Mouse (Mus musculus): ENCODE data around the gene Ociad2. TPM values are rescaled to one million over a fixed set of nuclear protein-coding genes. Genes with fewer than 3 reads are reported as not detected.
"Not testable (repeated sequence)": the region's sequence is repeated elsewhere in the genome, so short reads cannot be mapped to it uniquely, and the experiment has no call there.

Gene Ociad2
- polyA plus RNA-seq, 1 experiment from 2014 or later: 42.4 TPM

GRCm38 (mm10) chr5:73322684-73323083 is 18.1 kb downstream of the Ociad2 start:
- H3K9ac ChIP-seq; H3K4me2 ChIP-seq; H3K9me3 ChIP-seq; H3K27ac ChIP-seq; H3K4me3 ChIP-seq; H3K4me1 ChIP-seq; H3K27me3 ChIP-seq; H3K36me3 ChIP-seq; ATAC-seq (ENCODE audit: borderline replicate concordance, extremely low read depth, low FRiP score, low TSS enrichment): not testable (repeated sequence)
- 81% methylated on average over 1 of the region's 1 CpGs for WGBS

GRCm38 (mm10) chr5:73319306-73319705 is 21.5 kb downstream of the Ociad2 start:
- ATAC-seq (ENCODE audit: borderline replicate concordance, extremely low read depth, low FRiP score, low TSS enrichment): no peak
- Histone ChIP-seq H3K9ac (no peak overlapping the region), H3K36me3 (peaks cover 30% of the 10 kb centered on the region), H3K4me3 (no peak overlapping the region), H3K27me3 (no peaks in the 10 kb centered on the region), H3K4me1 (no peaks in the 10 kb centered on the region), H3K27ac (no peak overlapping the region), H3K4me2 (no peak overlapping the region), H3K9me3 (no peaks in the 10 kb centered on the region)
- WGBS: 88% methylated on average over 5 of the region's 5 CpGs

GRCm38 (mm10) chr5:73314654-73315053 is 26.2 kb downstream of the Ociad2 start:
- Histone ChIP-seq H3K4me2 (no peak overlapping the region), H3K27me3 (no peaks in the 10 kb centered on the region), H3K27ac (no peak overlapping the region), H3K4me3 (no peak overlapping the region), H3K36me3 (peaks cover 66% of the 10 kb centered on the region), H3K9me3 (no peaks in the 10 kb centered on the region), H3K9ac (no peak overlapping the region), H3K4me1 (no peaks in the 10 kb centered on the region)
- WGBS: 91% methylated on average over 2 of the region's 2 CpGs
- no peak for ATAC-seq (ENCODE audit: borderline replicate concordance, extremely low read depth, low FRiP score, low TSS enrichment)

GRCm38 (mm10) chr5:73313591-73313990 is 27.2 kb downstream of the Ociad2 start:
- peaks cover 74% of the 10 kb centered on the region for H3K36me3 ChIP-seq

GRCm38 (mm10) chr5:73311458-73311857 is 29.4 kb downstream of the Ociad2 start:
- Histone ChIP-seq H3K27me3 (no peaks in the 10 kb centered on the region), H3K9me3 (no peaks in the 10 kb centered on the region), H3K36me3 (peaks cover 85% of the 10 kb centered on the region), H3K27ac (no peak overlapping the region), H3K4me2 (no peak overlapping the region), H3K4me3 (no peak overlapping the region), H3K9ac (no peak overlapping the region), H3K4me1 (no peaks in the 10 kb centered on the region)
- ATAC-seq (ENCODE audit: borderline replicate concordance, extremely low read depth, low FRiP score, low TSS enrichment): no peak
- WGBS: 92% methylated on average over 5 of the region's 5 CpGs

More at GRCm38 (mm10) chr5:73313591-73313990, 27.2 kb downstream of the Ociad2 start:
- no peak overlapping the region for H3K4me3 ChIP-seq
- no peak overlapping the region for H3K9ac ChIP-seq
- H3K27me3 ChIP-seq: no peaks in the 10 kb centered on the region
- no peak for ATAC-seq (ENCODE audit: borderline replicate concordance, extremely low read depth, low FRiP score, low TSS enrichment)
- H3K27ac ChIP-seq: no peak overlapping the region
- H3K4me2 ChIP-seq: no peak overlapping the region
- H3K4me1 ChIP-seq: no peaks in the 10 kb centered on the region
- H3K9me3 ChIP-seq: no peaks in the 10 kb centered on the region
- 89% methylated on average over 10 of the region's 10 CpGs for WGBS

GRCm38 (mm10) chr5:73310401-73310800 is 30.4 kb downstream of the Ociad2 start:
- no peaks in the 10 kb centered on the region for H3K9me3 ChIP-seq
- H3K27ac ChIP-seq: no peak overlapping the region
- H3K4me1 ChIP-seq: no peaks in the 10 kb centered on the region
- no peak overlapping the region for H3K4me3 ChIP-seq
- no peaks in the 10 kb centered on the region for H3K27me3 ChIP-seq
- H3K36me3 ChIP-seq: peaks cover 83% of the 10 kb centered on the region
- no peak for ATAC-seq (ENCODE audit: borderline replicate concordance, extremely low read depth, low FRiP score, low TSS enrichment)
- H3K4me2 ChIP-seq: no peak overlapping the region
- 93% methylated on average over 1 of the region's 1 CpGs for WGBS
- H3K9ac ChIP-seq: no peak overlapping the region

GRCm38 (mm10) chr5:73309496-73309895 is 31.3 kb downstream of the Ociad2 start:
- H3K4me1 ChIP-seq: no peaks in the 10 kb centered on the region
- ATAC-seq (ENCODE audit: borderline replicate concordance, extremely low read depth, low FRiP score, low TSS enrichment): no peak
- no peak overlapping the region for H3K9ac ChIP-seq
- no peak overlapping the region for H3K4me2 ChIP-seq
- no peak overlapping the region for H3K27ac ChIP-seq
- H3K9me3 ChIP-seq: no peaks in the 10 kb centered on the region
- H3K36me3 ChIP-seq: peaks cover 81% of the 10 kb centered on the region
- no peak overlapping the region for H3K4me3 ChIP-seq
- no peaks in the 10 kb centered on the region for H3K27me3 ChIP-seq
- WGBS: 81% methylated on average over 4 of the region's 4 CpGs

GRCm38 (mm10) chr5:73307297-73307696 is 33.5 kb downstream of the Ociad2 start:
- H3K9me3 ChIP-seq: no peaks in the 10 kb centered on the region
- H3K27me3 ChIP-seq: no peaks in the 10 kb centered on the region
- WGBS: 86% methylated on average over 3 of the region's 3 CpGs
- no peak overlapping the region for H3K27ac ChIP-seq
- H3K4me1 ChIP-seq: no peaks in the 10 kb centered on the region
- ATAC-seq (ENCODE audit: borderline replicate concordance, extremely low read depth, low FRiP score, low TSS enrichment): no peak
- peaks cover 73% of the 10 kb centered on the region for H3K36me3 ChIP-seq
- H3K4me3 ChIP-seq: no peak overlapping the region
- H3K9ac ChIP-seq: no peak overlapping the region
- H3K4me2 ChIP-seq: no peak overlapping the region

GRCm38 (mm10) chr5:73306486-73306885 is 34.3 kb downstream of the Ociad2 start:
- Histone ChIP-seq H3K4me3 (no peak overlapping the region), H3K4me2 (no peak overlapping the region), H3K36me3 (peaks cover 74% of the 10 kb centered on the region), H3K4me1 (no peaks in the 10 kb centered on the region), H3K9me3 (no peaks in the 10 kb centered on the region), H3K27me3 (no peaks in the 10 kb centered on the region), H3K9ac (no peak overlapping the region), H3K27ac (no peak overlapping the region)
- ATAC-seq (ENCODE audit: borderline replicate concordance, extremely low read depth, low FRiP score, low TSS enrichment): no peak
- 94% methylated on average over 6 of the region's 6 CpGs for WGBS

- H3K36me3 ChIP-seq: peaks cover 78% of the 10 kb centered on the region
- ATAC-seq (ENCODE audit: borderline replicate concordance, extremely low read depth, low FRiP score, low TSS enrichment): no peak
- no peaks in the 10 kb centered on the region for H3K9me3 ChIP-seq
- H3K27me3 ChIP-seq: no peaks in the 10 kb centered on the region
- no peak overlapping the region for H3K9ac ChIP-seq
- no peak overlapping the region for H3K27ac ChIP-seq
- H3K4me1 ChIP-seq: no peaks in the 10 kb centered on the region
- H3K4me2 ChIP-seq: no peak overlapping the region
- no peak overlapping the region for H3K4me3 ChIP-seq
- 80% methylated on average over 12 of the region's 12 CpGs for WGBS
Observed at GRCm38 (mm10) chr5:73304507-73304906, 36.3 kb downstream of the Ociad2 start.

- no peak overlapping the region for H3K4me2 ChIP-seq
- 86% methylated on average over 7 of the region's 7 CpGs for WGBS
- no peaks in the 10 kb centered on the region for H3K27me3 ChIP-seq
- H3K36me3 ChIP-seq: peaks cover 70% of the 10 kb centered on the region
- no peak overlapping the region for H3K9ac ChIP-seq
- no peak overlapping the region for H3K4me3 ChIP-seq
- H3K27ac ChIP-seq: no peak overlapping the region
- no peak for ATAC-seq (ENCODE audit: borderline replicate concordance, extremely low read depth, low FRiP score, low TSS enrichment)
- no peaks in the 10 kb centered on the region for H3K4me1 ChIP-seq
- no peaks in the 10 kb centered on the region for H3K9me3 ChIP-seq
Observed at GRCm38 (mm10) chr5:73301601-73302307, 39.1 kb downstream of the Ociad2 start.

GRCm38 (mm10) chr5:73295916-73296315 is 44.9 kb downstream of the Ociad2 start:
- Histone ChIP-seq H3K4me3 (no peak overlapping the region), H3K9ac (no peak overlapping the region), H3K9me3 (no peaks in the 10 kb centered on the region), H3K4me1 (peaks cover 11% of the 10 kb centered on the region; the same call in 1 of the 2 replicates), H3K27ac (no peak overlapping the region), H3K36me3 (peaks cover 41% of the 10 kb centered on the region), H3K27me3 (no peaks in the 10 kb centered on the region), H3K4me2 (no peak overlapping the region)
- ATAC-seq (ENCODE audit: borderline replicate concordance, extremely low read depth, low FRiP score, low TSS enrichment): no peak
- 89% methylated on average over 4 of the region's 4 CpGs for WGBS
